Mouse (Mus musculus): ENCODE results near the gene Ndufb8.

GRCm38 (mm10) chr19:44537416-44537815 lies 17.8 kb downstream of the Ndufb8 start:
- TF ChIP-seq TCF3 (IDR thresholded peaks at IDR 0.05; ENCODE audit: insufficient read length, low read depth) (no peak), MAX (IDR thresholded peaks at IDR 0.05; ENCODE audit: low read depth) (no peak), E2F4 (IDR thresholded peaks at IDR 0.05; ENCODE audit: insufficient read depth) (no peak), POLR2A (IDR thresholded peaks at IDR 0.05; ENCODE audit: insufficient read length, low read depth) (no peak)
